Mouse (Mus musculus): ENCODE results near the gene Anapc15-ps. TPM values are rescaled to one million over a fixed set of nuclear protein-coding genes. Genes with fewer than 3 reads are reported as not detected.

Gene Anapc15-ps
- polyA plus RNA-seq, 1 experiment, result not detected

DNA sequence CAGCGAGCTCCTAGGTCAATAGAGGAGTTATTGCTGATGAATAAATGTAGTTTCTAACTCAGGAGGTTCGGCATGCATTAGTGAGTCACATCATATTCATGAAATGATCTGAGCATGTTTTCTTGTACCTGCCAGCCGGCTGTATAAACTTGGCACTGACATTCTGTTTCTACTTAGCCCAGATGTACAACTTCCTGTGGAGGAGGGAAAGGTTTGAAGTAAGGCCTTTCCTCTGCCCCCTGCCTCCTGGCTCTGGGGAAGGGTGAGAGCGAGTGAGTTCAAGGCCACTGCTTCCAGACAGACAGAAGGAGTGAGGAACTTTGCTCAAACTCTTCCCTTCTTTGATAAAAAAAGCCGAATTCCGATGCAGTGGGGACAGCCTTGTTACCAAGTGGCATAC is 39.0 kb upstream of the Anapc15-ps start:
- no peaks in the 10 kb centered on the region for H3K27me3 ChIP-seq (replicated peaks; ENCODE audit: control insufficient read depth, insufficient read depth, low read length)
- 52% methylated on average over 6 of the region's 6 CpGs for WGBS

GRCm38 (mm10) chr10:95709903-95710660 is 36.8 kb upstream of the Anapc15-ps start:
- no peak for DNase-seq
- 78% methylated on average over 8 of the region's 8 CpGs for WGBS
- no peak overlapping the region for H3K4me3 ChIP-seq (ENCODE audit: insufficient read depth, low read depth, low read length)
- H3K27ac ChIP-seq (ENCODE audit: insufficient read depth, low read depth, low read length), result no peak overlapping the region
- H3K36me3 ChIP-seq (ENCODE audit: control insufficient read depth, insufficient read depth, low read length), result no peaks in the 10 kb centered on the region
- no peaks in the 10 kb centered on the region for H3K27me3 ChIP-seq (replicated peaks; ENCODE audit: control insufficient read depth, insufficient read depth, low read length)
- H3K4me1 ChIP-seq (ENCODE audit: control insufficient read depth, insufficient read depth, low read length), result peaks cover 8% of the 10 kb centered on the region; the same call in 1 of the 2 replicates
- TF ChIP-seq POLR2A (IDR thresholded peaks at IDR 0.05; ENCODE audit: low read depth, low read length) (no peak), CTCF (conservative IDR thresholded peaks at IDR 0.05; ENCODE audit: insufficient read depth, insufficient read length, low read depth, low read length) (no peak)

More for the DNA sequence above, 39.0 kb upstream of the Anapc15-ps start:
- Histone ChIP-seq H3K4me1 (ENCODE audit: control insufficient read depth, insufficient read depth, low read length) (peaks cover 17% of the 10 kb centered on the region; the same call in 1 of the 2 replicates), H3K27ac (ENCODE audit: insufficient read depth, low read depth, low read length) (no peak overlapping the region), H3K4me3 (ENCODE audit: insufficient read depth, low read depth, low read length) (no peak overlapping the region), H3K36me3 (ENCODE audit: control insufficient read depth, insufficient read depth, low read length) (no peaks in the 10 kb centered on the region)
- DNase-seq, result no peak
- TF ChIP-seq CTCF (conservative IDR thresholded peaks at IDR 0.05; ENCODE audit: insufficient read depth, insufficient read length, low read depth, low read length) (no peak), POLR2A (IDR thresholded peaks at IDR 0.05; ENCODE audit: low read depth, low read length) (no peak)

DNA sequence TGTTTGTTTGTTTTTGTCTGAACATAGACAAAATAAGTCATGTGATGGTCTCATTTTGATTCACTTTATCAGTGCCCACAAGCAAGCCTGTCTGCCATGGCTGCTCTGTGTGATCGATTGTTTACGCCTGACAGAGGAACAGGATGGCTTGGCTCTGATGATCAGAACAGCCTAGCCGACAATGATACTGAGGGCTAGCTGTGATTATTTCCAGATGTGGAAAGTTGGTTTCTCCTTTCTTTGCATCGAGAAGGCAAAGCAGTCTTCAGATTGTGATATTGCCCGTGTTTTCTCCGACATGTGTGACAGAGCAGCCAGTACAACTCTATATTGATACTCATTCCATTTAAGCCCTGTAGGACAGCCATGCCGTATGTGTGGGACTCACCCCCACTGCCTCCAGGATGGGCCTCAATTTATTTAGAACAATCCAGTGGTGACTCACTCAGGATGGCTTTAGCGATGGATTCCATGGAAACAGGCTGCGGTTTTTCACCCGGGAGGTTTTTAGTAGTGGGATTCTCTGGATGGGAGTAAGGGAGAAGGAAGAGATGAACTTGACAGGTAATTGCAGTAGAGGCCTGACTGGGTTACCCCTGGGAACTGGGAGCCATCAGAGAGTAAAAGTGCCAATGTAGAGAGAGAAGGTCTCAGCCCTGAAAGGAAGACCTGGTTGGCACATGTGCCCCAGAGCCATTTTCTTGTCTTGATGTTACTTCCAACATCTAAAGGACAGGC is 36.1 kb upstream of the Anapc15-ps start:
- no peaks in the 10 kb centered on the region for H3K27me3 ChIP-seq (replicated peaks; ENCODE audit: control insufficient read depth, insufficient read depth, low read length)
- no peak overlapping the region for H3K27ac ChIP-seq (ENCODE audit: insufficient read depth, low read depth, low read length)
- peaks cover 8% of the 10 kb centered on the region; the same call in 1 of the 2 replicates for H3K4me1 ChIP-seq (ENCODE audit: control insufficient read depth, insufficient read depth, low read length)
- no peaks in the 10 kb centered on the region for H3K36me3 ChIP-seq (ENCODE audit: control insufficient read depth, insufficient read depth, low read length)
- WGBS, result 89% methylated on average over 10 of the region's 10 CpGs
- H3K4me3 ChIP-seq (ENCODE audit: insufficient read depth, low read depth, low read length), result no peak overlapping the region
- DNase-seq, result no peak
- no peak for TF ChIP-seq POLR2A (IDR thresholded peaks at IDR 0.05; ENCODE audit: low read depth, low read length)
- TF ChIP-seq CTCF (conservative IDR thresholded peaks at IDR 0.05; ENCODE audit: insufficient read depth, insufficient read length, low read depth, low read length), result no peak

DNA sequence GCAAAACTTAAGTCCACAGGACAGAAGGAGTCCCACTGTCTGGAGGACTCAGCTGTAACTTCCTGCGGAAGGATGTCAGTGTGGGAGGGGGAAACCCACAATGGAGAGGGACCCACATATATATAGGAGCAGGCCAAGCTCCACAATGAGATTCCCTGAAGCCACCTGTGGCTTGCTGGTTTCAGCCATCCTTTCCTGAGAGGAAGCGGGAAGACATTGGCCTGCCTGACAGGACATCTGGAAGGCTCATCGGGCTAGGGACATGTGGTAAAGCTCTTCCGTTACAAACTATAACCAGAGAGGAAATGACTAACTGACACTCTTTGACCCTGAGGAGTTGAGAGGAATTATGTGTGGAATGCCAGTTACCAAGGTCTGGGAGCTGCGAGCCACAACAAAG is 34.8 kb upstream of the Anapc15-ps start:
- H3K27me3 ChIP-seq (replicated peaks; ENCODE audit: control insufficient read depth, insufficient read depth, low read length), result no peaks in the 10 kb centered on the region
- 30% methylated on average over 5 of the region's 5 CpGs for WGBS
- no peaks in the 10 kb centered on the region for H3K36me3 ChIP-seq (ENCODE audit: control insufficient read depth, insufficient read depth, low read length)
- H3K27ac ChIP-seq (ENCODE audit: insufficient read depth, low read depth, low read length), result no peak overlapping the region
- no peak for TF ChIP-seq POLR2A (IDR thresholded peaks at IDR 0.05; ENCODE audit: low read depth, low read length)
- TF ChIP-seq CTCF (conservative IDR thresholded peaks at IDR 0.05; ENCODE audit: insufficient read depth, insufficient read length, low read depth, low read length), result no peak
- no peak overlapping the region for H3K4me3 ChIP-seq (ENCODE audit: insufficient read depth, low read depth, low read length)
- peak; percentile 60 for DNase-seq
- H3K4me1 ChIP-seq (ENCODE audit: control insufficient read depth, insufficient read depth, low read length), result peaks cover 8% of the 10 kb centered on the region; the same call in 1 of the 2 replicates

DNA sequence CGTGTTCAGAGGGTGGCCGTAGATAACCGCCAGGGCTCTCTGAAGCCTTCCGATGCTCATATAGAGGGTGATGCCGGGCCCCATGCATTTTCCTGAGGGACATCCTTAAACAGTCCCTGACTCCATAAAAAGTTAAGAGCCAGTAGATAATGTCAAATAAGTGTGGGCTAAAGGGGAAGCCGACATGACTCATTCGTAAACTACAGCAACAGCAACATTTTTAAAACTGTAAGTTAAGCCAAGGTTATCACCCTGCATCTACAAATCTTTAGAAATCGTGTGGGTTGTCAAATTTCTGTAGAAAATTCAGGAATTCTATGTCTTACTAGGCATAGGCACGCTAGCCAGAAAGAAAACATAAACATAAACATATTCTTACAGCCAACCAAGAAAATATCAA is 33.6 kb upstream of the Anapc15-ps start:
- Histone ChIP-seq H3K27ac (ENCODE audit: insufficient read depth, low read depth, low read length) (no peak overlapping the region), H3K4me3 (ENCODE audit: insufficient read depth, low read depth, low read length) (no peak overlapping the region), H3K4me1 (ENCODE audit: control insufficient read depth, insufficient read depth, low read length) (peaks cover 8% of the 10 kb centered on the region; the same call in 1 of the 2 replicates), H3K36me3 (ENCODE audit: control insufficient read depth, insufficient read depth, low read length) (no peaks in the 10 kb centered on the region), H3K27me3 (replicated peaks; ENCODE audit: control insufficient read depth, insufficient read depth, low read length) (no peaks in the 10 kb centered on the region)
- no peak for DNase-seq
- 87% methylated on average over 9 of the region's 9 CpGs for WGBS
- TF ChIP-seq POLR2A (IDR thresholded peaks at IDR 0.05; ENCODE audit: low read depth, low read length) (no peak), CTCF (conservative IDR thresholded peaks at IDR 0.05; ENCODE audit: insufficient read depth, insufficient read length, low read depth, low read length) (no peak)

DNA sequence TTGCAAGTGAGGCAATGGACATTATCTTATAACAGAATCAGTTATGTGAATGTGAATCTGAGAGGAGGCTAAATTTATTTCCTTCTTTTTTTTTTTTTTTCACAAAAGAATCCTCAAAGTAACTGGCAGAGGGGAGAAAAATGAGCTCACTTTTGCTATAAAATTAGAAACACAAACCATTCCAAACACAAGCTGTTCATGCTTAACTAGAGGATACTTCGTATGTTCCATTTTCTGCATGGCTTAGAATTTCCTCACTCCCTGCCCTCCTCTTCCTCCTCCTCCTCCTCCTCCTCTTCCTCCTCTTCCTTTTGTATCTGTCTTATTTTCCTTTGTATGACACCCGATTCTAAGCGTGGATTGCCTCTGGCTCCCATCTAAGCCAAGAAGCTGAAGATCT is 32.5 kb upstream of the Anapc15-ps start:
- TF ChIP-seq CTCF (conservative IDR thresholded peaks at IDR 0.05; ENCODE audit: insufficient read depth, insufficient read length, low read depth, low read length) (no peak), POLR2A (IDR thresholded peaks at IDR 0.05; ENCODE audit: low read depth, low read length) (no peak)
- Histone ChIP-seq H3K27ac (ENCODE audit: insufficient read depth, low read depth, low read length) (no peak overlapping the region), H3K4me1 (ENCODE audit: control insufficient read depth, insufficient read depth, low read length) (peaks cover 8% of the 10 kb centered on the region; the same call in 1 of the 2 replicates), H3K4me3 (ENCODE audit: insufficient read depth, low read depth, low read length) (no peak overlapping the region), H3K27me3 (replicated peaks; ENCODE audit: control insufficient read depth, insufficient read depth, low read length) (no peaks in the 10 kb centered on the region), H3K36me3 (ENCODE audit: control insufficient read depth, insufficient read depth, low read length) (no peaks in the 10 kb centered on the region)
- no peak for DNase-seq
- 69% methylated on average over 3 of the region's 3 CpGs for WGBS

GRCm38 (mm10) chr10:95704847-95705246 is 31.6 kb upstream of the Anapc15-ps start:
- TF ChIP-seq POLR2A (IDR thresholded peaks at IDR 0.05; ENCODE audit: low read depth, low read length) (no peak), CTCF (conservative IDR thresholded peaks at IDR 0.05; ENCODE audit: insufficient read depth, insufficient read length, low read depth, low read length) (no peak)
- DNase-seq, result no peak
- peaks cover 8% of the 10 kb centered on the region; the same call in 1 of the 2 replicates for H3K4me1 ChIP-seq (ENCODE audit: control insufficient read depth, insufficient read depth, low read length)
- H3K27ac ChIP-seq (ENCODE audit: insufficient read depth, low read depth, low read length), result no peak overlapping the region
- WGBS, result 83% methylated on average over 6 of the region's 6 CpGs
- no peaks in the 10 kb centered on the region for H3K27me3 ChIP-seq (replicated peaks; ENCODE audit: control insufficient read depth, insufficient read depth, low read length)
- no peaks in the 10 kb centered on the region for H3K36me3 ChIP-seq (ENCODE audit: control insufficient read depth, insufficient read depth, low read length)
- no peak overlapping the region for H3K4me3 ChIP-seq (ENCODE audit: insufficient read depth, low read depth, low read length)

Measured in kidney, adult 2 months (tissue).